9 mouse cellular contexts compared by ENCODE assay signal in genomic region chr14:32467606-32468005, GRCm38 (mm10). TPM values are rescaled to one million over a fixed set of nuclear protein-coding genes. Genes with fewer than 3 reads are reported as not detected.
DNase-seq lines count a peak whose midpoint lies in the region; ATAC-seq lines count a peak whose summit lies in the region.
"Had no signal": no experiment of that assay in that cellular context is flagged by ENCODE, and none has a peak within 500 bp of the region (broad histone marks: within the 10 kb centered on the region; RNA-seq: fewer than 3 reads in every experiment).

No protein-coding gene starts in this region.

- ATAC-seq in CD4-positive, CD25-positive, alpha-beta regulatory T cell, adult 4 months, result no peak

- intact Hi-C loops in heart, postnatal 36 days (cut with DNase I), result no loop called here

- DNase-seq in cerebellum, postnatal 14 days, result peak; percentile 52 to 54
- DNase-seq in cerebellum, adult 8-10 months, result no peak
- DNase-seq in right cerebral cortex, postnatal 14 days, result peak; percentile 18
- no peak for DNase-seq in right cerebral cortex, postnatal 36 days (ENCODE audit: low spot score in 2 of 2)
- peak; percentile 51 to 63 for DNase-seq in heart, postnatal 36 days
- peak; percentile 11 for DNase-seq in ovary, adult 18-20 months (ENCODE audit: low spot score)
- no peak for DNase-seq in cerebellum, postnatal 36 days

RNA-seq across cellular contexts. Expression of gene Chat, which starts 1.8 kb away (rescaled TPM):
- not detected for total RNA-seq in heart, postnatal 36 days (2021)
- not detected for polyA plus RNA-seq in CD4-positive, CD25-positive, alpha-beta regulatory T cell, adult 4 months (2017; shearing (Covaris generic))
- polyA plus RNA-seq: limb, embryonic 15.5 days had no signal

RNA-seq across cellular contexts. Expression of gene Slc18a3, which starts 3.0 kb away (rescaled TPM):
- total RNA-seq in heart, postnatal 36 days (2021), result under 1 TPM in 1 of 2 experiments, not detected in 1; 0.17 TPM
- polyA plus RNA-seq in CD4-positive, CD25-positive, alpha-beta regulatory T cell, adult 4 months (2017; shearing (Covaris generic)), result not detected

RNA-seq across cellular contexts. Expression of gene Ercc6, which starts 45.7 kb away (rescaled TPM):
- 1 to 10 TPM; 3.4 to 4.5 TPM for total RNA-seq in heart, postnatal 36 days (2021)
- polyA plus RNA-seq in CD4-positive, CD25-positive, alpha-beta regulatory T cell, adult 4 months (2017; shearing (Covaris generic)), result 1 to 10 TPM; 6.3 to 9.7 TPM

Comparison
In these comparisons a context has a peak if more than half of its experiments do, and no peak if none do; other contexts are left out.
1. DNase-seq: peak in cerebellum, postnatal 14 days (2 of 2), right cerebral cortex, postnatal 14 days (single experiment), heart, postnatal 36 days (2 of 2) and ovary, adult 18-20 months (single experiment); none in cerebellum, adult 8-10 months (single experiment), right cerebral cortex, postnatal 36 days (0 of 2) and cerebellum, postnatal 36 days (0 of 2).